Mouse (Mus musculus): ENCODE measurements at regions not wholly inside any gene's neighbourhood (a gene's known extent, or its start where the extent isn't known, plus 50 kb on each side); places are given as distances from the start of the nearest gene placed in this dataset.

- no peak for DNase-seq
- no peak overlapping the region for H3K27ac ChIP-seq (ENCODE audit: low read depth)
- H3K9me3 ChIP-seq (ENCODE audit: low read length): no peaks in the 10 kb centered on the region
- TF ChIP-seq EP300 (IDR thresholded peaks at IDR 0.05; ENCODE audit: low read depth) (no peak), CTCF (IDR thresholded peaks at IDR 0.05; ENCODE audit: low read depth) (no peak)
- H3K27me3 ChIP-seq (ENCODE audit: insufficient read depth, low read length): no peaks in the 10 kb centered on the region
- no peaks in the 10 kb centered on the region for H3K4me1 ChIP-seq (ENCODE audit: insufficient read depth)
- no peak overlapping the region for H3K4me2 ChIP-seq (ENCODE audit: low read depth, low read length)
- H3K36me3 ChIP-seq (replicated peaks; ENCODE audit: insufficient read depth, low read length): no peaks in the 10 kb centered on the region
- no peak for ATAC-seq
- H3K9ac ChIP-seq (replicated peaks): no peak overlapping the region
- H3K4me3 ChIP-seq (ENCODE audit: low read depth, low read length): no peak overlapping the region
- WGBS (ENCODE audit: insufficient replicate concordance): 69% methylated on average over 6 of the region's 6 CpGs
Measured at GRCm38 (mm10) chr19:36293177-36293969, 54.7 kb upstream of the Pcgf5 start.

All from liver, postnatal 0 days (tissue).